Mouse (Mus musculus) C2C12 (cell line): Measurements from ENCODE around the gene Fam168a.

ENCODE experiments used
- CEBPB ChIP-seq: IDR thresholded peaks from one replicate; pipeline ENCODE4 v1.6.1; 2011; ENCODE audit warnings: low read depth, mild to moderate bottlenecking, control low read depth, moderate library complexity
- CTCF ChIP-seq: IDR thresholded peaks from one replicate; pipeline ENCODE4 v1.5.1; 2011; ENCODE audit not compliant: control insufficient read depth, insufficient read depth, insufficient read length
- FOSL1 ChIP-seq: IDR thresholded peaks from one replicate; pipeline ENCODE4 v1.8.0; 2011; ENCODE audit warnings: mild to moderate bottlenecking, low read length; ENCODE audit not compliant: poor library complexity, insufficient read depth, severe bottlenecking
- MAX ChIP-seq: IDR thresholded peaks from one replicate; pipeline ENCODE4 v1.6.1; 2011; ENCODE audit warnings: mild to moderate bottlenecking, control low read depth
- MYOD1 ChIP-seq: IDR thresholded peaks from one replicate; pipeline ENCODE4 v1.6.1; 2011; ENCODE audit warnings: low read depth; ENCODE audit not compliant: control insufficient read depth, insufficient read length

- TF ChIP-seq CTCF (no peak), CEBPB (no peak), MAX (no peak), MYOD1 (no peak), FOSL1 (no peak)
These were observed 61.6 kb downstream of the Fam168a start for GRCm38 (mm10) chr7:100768009-100768408.
